Mouse (Mus musculus) testis, adult 2 months (tissue): ENCODE measurements around the gene Il4i1.

Experiments
- CTCF ChIP-seq: fragments of 200-500 bp; IDR thresholded peaks from 2 replicates; pipeline ENCODE4 v1.5.1; 2012; ENCODE audit warnings: low read depth, mild to moderate bottlenecking, inconsistent platforms, low read length, moderate library complexity; ENCODE audit not compliant: control insufficient read depth, insufficient read depth, insufficient replicate concordance
- POLR2A ChIP-seq: fragments of 200-500 bp; IDR thresholded peaks from 2 replicates; pipeline ENCODE4 v1.6.1; 2012; ENCODE audit warnings: low read depth, mild to moderate bottlenecking, inconsistent platforms, low read length, moderate library complexity; ENCODE audit not compliant: control insufficient read depth

DNA sequence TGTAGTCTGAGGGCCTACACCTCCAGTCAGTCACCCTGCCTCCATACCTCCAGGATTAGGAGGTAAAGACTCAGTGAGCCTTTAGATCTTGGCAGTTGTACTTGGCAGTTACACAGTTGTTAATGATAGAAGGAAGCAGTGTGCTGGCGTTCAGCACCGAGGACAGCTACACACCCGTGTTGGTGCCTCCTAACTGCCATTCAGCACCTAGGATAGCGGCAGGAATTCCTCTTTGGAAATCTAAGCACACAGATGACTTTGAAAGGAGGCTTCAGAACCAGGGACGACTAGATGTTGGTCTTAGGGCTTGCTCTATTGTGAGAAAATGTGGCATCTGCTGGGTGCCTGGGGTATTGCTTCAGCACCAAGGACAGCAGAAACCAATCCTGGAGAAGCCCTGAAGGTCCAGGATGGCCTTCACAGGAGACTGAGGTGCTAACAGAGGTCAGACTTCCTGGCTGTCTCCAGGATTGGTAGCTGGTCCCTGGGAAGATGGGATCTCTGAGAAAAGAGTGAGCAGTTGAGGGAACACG lies 46.1 kb upstream of the Il4i1 start:
- TF ChIP-seq POLR2A (0 out of 2 replicates have a peak, but pooled peaks have one; percentile 21), CTCF (no peak)
